In the genomic region with DNA sequence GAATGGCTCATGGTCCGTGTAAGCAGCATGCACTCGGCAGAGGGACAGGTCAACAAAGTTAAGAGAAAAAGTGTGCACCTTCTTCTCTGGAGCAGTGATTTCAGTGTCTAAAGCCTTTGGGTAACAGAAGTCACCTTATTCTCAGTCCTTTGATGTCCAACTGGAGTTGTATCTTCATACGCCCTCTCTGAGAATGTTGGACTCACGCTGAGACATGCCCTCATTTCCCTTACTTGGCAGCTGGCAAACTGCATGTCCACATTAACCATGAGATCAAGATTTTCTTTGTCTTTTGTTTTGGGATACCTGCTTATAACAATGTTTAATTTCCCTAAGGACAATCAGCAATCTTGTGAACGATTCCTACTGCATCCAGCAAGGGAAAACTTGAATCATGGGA, we compare ENCODE assay signal across 8 mouse cellular contexts.
"Had no signal": no experiment of that assay in that cellular context is flagged by ENCODE, and none has a peak within 500 bp of the region (broad histone marks: within the 10 kb centered on the region; RNA-seq: fewer than 3 reads in every experiment).

No protein-coding gene starts in this region.

- DNase-seq: kidney, postnatal 14 days; layer of hippocampus, postnatal 36 days; lung, adult 18-20 months; midbrain, embryonic 14.5 days; right cerebral cortex, postnatal 4 days; spleen, adult 18-20 months; thymus, adult 18-20 months; thymus, postnatal 14 days had no signal
